Mouse (Mus musculus) thymus, adult 2 months (tissue): Measurements from ENCODE around the gene Thrsp. TPM values are rescaled to one million over a fixed set of nuclear protein-coding genes. Genes with fewer than 3 reads are reported as not detected.
"Not testable (repeated sequence)": the region's sequence is repeated elsewhere in the genome, so short reads cannot be mapped to it uniquely, and the experiment has no call there.

ENCODE experiments used
- DNase-seq: peaks from one replicate; pipeline ENCODE4 v3.0.0; 2021
- H3K27ac ChIP-seq: fragments of 200-500 bp; 2 replicates; pipeline ENCODE4 v1.5.1; 2012; ENCODE audit warnings: low read length, control low read depth; ENCODE audit not compliant: control insufficient read depth, insufficient read depth
- H3K27me3 ChIP-seq: fragments of 200-500 bp; 2 replicates; pipeline ENCODE4 v1.6.1; 2012; ENCODE audit warnings: mild to moderate bottlenecking, low read length, moderate library complexity, mixed read lengths; ENCODE audit not compliant: control insufficient read depth, insufficient read depth
- H3K36me3 ChIP-seq: fragments of 200-500 bp; 2 replicates; pipeline ENCODE4 v1.6.1; 2012; ENCODE audit warnings: mild to moderate bottlenecking, low read length, moderate library complexity; ENCODE audit not compliant: control insufficient read depth, insufficient read depth
- H3K4me1 ChIP-seq: fragments of 200-500 bp; replicated peaks from 2 replicates; pipeline ENCODE4 v1.6.1; 2012; ENCODE audit warnings: low read length; ENCODE audit not compliant: control insufficient read depth, insufficient read depth
- H3K4me3 ChIP-seq: fragments of 200-500 bp; 2 replicates; pipeline ENCODE4 v1.5.1; 2012; ENCODE audit warnings: mild to moderate bottlenecking, low read length, control low read depth, moderate library complexity; ENCODE audit not compliant: control insufficient read depth, insufficient read depth
- CTCF ChIP-seq: fragments of 200-500 bp; IDR thresholded peaks from 2 replicates; pipeline ENCODE4 v1.5.1; 2012; ENCODE audit warnings: mild to moderate bottlenecking, control low read depth, low read length, moderate library complexity, borderline replicate concordance; ENCODE audit not compliant: control insufficient read depth, poor library complexity, insufficient read depth; ENCODE audit errors: extremely low read depth
- POLR2A ChIP-seq: fragments of 200-500 bp; IDR thresholded peaks from 2 replicates; pipeline ENCODE4 v1.6.1; 2012; ENCODE audit warnings: mild to moderate bottlenecking, low read length, control low read depth, moderate library complexity; ENCODE audit not compliant: control insufficient read depth, poor library complexity, insufficient read depth; ENCODE audit errors: extremely low read depth
- WGBS: fragments of 180-500 bp; shearing (Covaris S2); methylation state at CpG from one replicate; pipeline ENCODE4 v1.1.7; 2018; 5-methylcytosine and 5-hydroxymethylcytosine counted together
- polyA plus RNA-seq: library from polyadenylated mRNA; depleted of rRNA; stranded (reverse); fragments of >200 nt; gene quantifications from 2 replicates; pipeline ENCODE4 v1.2.3, GENCODE M21; 2012; rRNA removed

Thrsp gene
- 116 and 163 TPM in 2 replicates for polyA plus RNA-seq

GRCm38 (mm10) chr7:97416906-97417777 lies at the start of gene Thrsp:
Gene Thrsp (minus strand): TSS chr7:97417730.
- no peaks in the 10 kb centered on the region for H3K4me1 ChIP-seq
- 84% methylated on average over 25 of the region's 25 CpGs for WGBS
- H3K4me3 ChIP-seq, result no peak within 1 kb of the TSS
- H3K36me3 ChIP-seq, result no peaks in the 10 kb centered on the region
- TF ChIP-seq CTCF (no peak), POLR2A (no peak)
- no peak within 1 kb of the TSS for H3K27ac ChIP-seq
- DNase-seq, result no peak
- no peaks in the 10 kb centered on the region for H3K27me3 ChIP-seq

DNA sequence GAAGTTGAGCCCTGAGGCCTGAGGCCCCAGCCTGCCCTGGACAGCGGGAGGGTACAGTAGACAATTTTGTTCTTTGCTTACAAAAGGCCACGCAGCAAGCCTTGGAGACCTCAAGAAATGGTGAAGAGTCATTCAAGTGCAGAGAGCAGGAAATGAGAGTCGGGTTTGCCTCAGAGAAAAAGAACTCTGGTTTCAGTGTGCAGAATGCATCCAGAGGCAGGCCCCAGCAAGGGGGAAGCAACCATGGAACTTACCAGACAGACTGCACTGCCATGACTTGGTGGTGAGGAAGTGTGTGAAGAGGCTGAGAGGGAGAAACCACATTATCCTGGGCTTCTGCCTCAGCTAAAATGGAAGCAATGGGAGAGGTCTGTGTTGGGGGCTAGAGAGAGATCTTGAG lies 38.0 kb upstream of the Thrsp start:
- peaks cover 27% of the 10 kb centered on the region for H3K4me1 ChIP-seq

DNA sequence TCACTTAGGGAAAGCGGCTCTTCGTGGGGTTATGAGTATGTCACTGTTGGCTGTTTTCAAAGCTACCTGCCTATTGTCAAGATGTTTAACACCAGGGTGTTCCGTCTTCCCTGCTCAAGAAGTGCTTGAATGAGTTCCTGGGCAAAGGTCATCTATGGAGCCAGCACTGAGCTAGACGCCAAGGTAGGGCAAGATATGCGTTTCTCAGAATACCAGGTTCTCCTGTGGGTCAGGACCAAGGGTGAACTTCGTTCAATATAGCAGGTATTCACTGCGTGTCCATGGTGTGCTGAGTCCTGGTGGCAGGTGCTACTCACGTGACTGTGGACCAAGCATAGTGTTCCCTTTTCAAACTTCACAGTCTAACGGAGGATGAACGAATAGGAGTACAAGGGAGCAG lies 37.3 kb upstream of the Thrsp start:
- Histone ChIP-seq H3K4me1 (peaks cover 27% of the 10 kb centered on the region), H3K4me3 (no peak overlapping the region), H3K27me3 (no peaks in the 10 kb centered on the region), H3K36me3 (no peaks in the 10 kb centered on the region), H3K27ac (no peak overlapping the region)
- TF ChIP-seq POLR2A (no peak), CTCF (no peak)
- WGBS, result 96% methylated on average over 10 of the region's 10 CpGs
- DNase-seq, result no peak

More for the DNA sequence above, 38.0 kb upstream of the Thrsp start:
- H3K27me3 ChIP-seq, result no peaks in the 10 kb centered on the region
- no peak overlapping the region for H3K4me3 ChIP-seq
- no peak for DNase-seq
- no peak for TF ChIP-seq CTCF
- no peak for TF ChIP-seq POLR2A
- WGBS, result 19% methylated on average over 3 of the region's 3 CpGs
- no peak overlapping the region for H3K27ac ChIP-seq
- H3K36me3 ChIP-seq, result no peaks in the 10 kb centered on the region

GRCm38 (mm10) chr7:97453141-97453921 lies 35.8 kb upstream of the Thrsp start:
- WGBS, result under 1% methylated on average over 27 of the region's 27 CpGs
- Histone ChIP-seq H3K4me3 (peak overlapping the region; percentile 27), H3K4me1 (peaks cover 27% of the 10 kb centered on the region), H3K27me3 (no peaks in the 10 kb centered on the region), H3K36me3 (no peaks in the 10 kb centered on the region), H3K27ac (no peak overlapping the region)
- DNase-seq, result peak; percentile 24
- no peak for TF ChIP-seq CTCF
- no peak for TF ChIP-seq POLR2A

GRCm38 (mm10) chr7:97452196-97452595 lies 34.7 kb upstream of the Thrsp start:
- Histone ChIP-seq H3K4me3 (no peak overlapping the region), H3K27me3 (no peaks in the 10 kb centered on the region), H3K36me3 (no peaks in the 10 kb centered on the region), H3K4me1 (peaks cover 30% of the 10 kb centered on the region), H3K27ac (no peak overlapping the region)
- 7% methylated on average over 6 of the region's 6 CpGs for WGBS
- TF ChIP-seq CTCF, result no peak
- no peak for TF ChIP-seq POLR2A
- DNase-seq, result peak; percentile 19

DNA sequence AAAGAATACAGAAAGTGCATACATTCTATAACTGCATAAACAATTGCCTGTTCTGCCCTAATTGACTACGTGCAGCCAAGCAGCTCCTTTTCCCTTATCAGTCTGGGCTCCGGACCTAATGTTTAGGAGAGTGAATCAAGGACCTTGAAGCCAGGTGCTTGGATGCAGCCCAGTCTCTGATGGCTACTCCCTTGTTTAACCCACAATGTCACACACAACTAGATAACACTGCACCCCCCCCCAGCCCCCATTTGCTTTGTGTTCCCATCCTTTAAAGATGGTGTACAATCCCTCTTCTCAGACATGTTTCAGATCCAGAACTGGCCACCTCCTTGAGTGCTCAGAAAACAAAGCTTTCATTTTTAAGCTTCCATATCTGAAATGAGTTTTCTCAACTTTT lies 33.5 kb upstream of the Thrsp start, which contains the start of gene Kctd14:
Gene Kctd14, plus strand, starts transcription at position 301 of the 400 bp plus-strand sequence.
- peaks cover 40% of the 10 kb centered on the region for H3K4me1 ChIP-seq
- 94% methylated on average over 2 of the region's 2 CpGs for WGBS
- not testable (repeated sequence) for DNase-seq, H3K36me3 ChIP-seq, H3K27me3 ChIP-seq, H3K27ac ChIP-seq, H3K4me3 ChIP-seq
